Mouse (Mus musculus): Measurements from ENCODE around the gene Rims1. TPM values are rescaled to one million over a fixed set of nuclear protein-coding genes. Genes with fewer than 3 reads are reported as not detected.

Rims1 gene
- 100 to 1,000 TPM; 344 to 382 TPM for total RNA-seq (2021)
- long read RNA-seq, experiment 1, partial matches to known transcripts: 21 of 63 reads
- long read RNA-seq, experiment 1, other reads (novel, unspliced or antisense): 41 of 63 reads
- long read RNA-seq, experiment 2, partial matches to known transcripts: 19 of 64 reads
- long read RNA-seq, experiment 2, other reads (novel, unspliced or antisense): 45 of 64 reads

GRCm38 (mm10) chr1:22805726-22806625, at the start of gene Rims1:
Rims1 (minus strand) TSS chr1:22805994.
- intact Hi-C loops (cut with DNase I): loop anchor here (10.0 kb wide), 2 partner anchors 191 to 339 kb away; no protein-coding TSS in a partner anchor
- DNase-seq (ENCODE audit: low spot score in 2 of 2): peak; percentile 68 to 75

- intact Hi-C loops (cut with DNase I): loop anchor here (10.0 kb wide), 2 partner anchors 192 to 338 kb away; no protein-coding TSS in a partner anchor
- DNase-seq (ENCODE audit: low spot score in 2 of 2): peak; percentile 15 to 25
Measured at GRCm38 (mm10) chr1:22806626-22807096, 867 bp upstream of the Rims1 start.

- intact Hi-C loops (cut with DNase I): loop anchor here (10.0 kb wide), 2 partner anchors 190 to 340 kb away; no protein-coding TSS in a partner anchor
- peak; percentile 11 to 18 for DNase-seq (ENCODE audit: low spot score in 2 of 2)
Measured at GRCm38 (mm10) chr1:22805025-22805725, 619 bp downstream of the Rims1 start.

DNA sequence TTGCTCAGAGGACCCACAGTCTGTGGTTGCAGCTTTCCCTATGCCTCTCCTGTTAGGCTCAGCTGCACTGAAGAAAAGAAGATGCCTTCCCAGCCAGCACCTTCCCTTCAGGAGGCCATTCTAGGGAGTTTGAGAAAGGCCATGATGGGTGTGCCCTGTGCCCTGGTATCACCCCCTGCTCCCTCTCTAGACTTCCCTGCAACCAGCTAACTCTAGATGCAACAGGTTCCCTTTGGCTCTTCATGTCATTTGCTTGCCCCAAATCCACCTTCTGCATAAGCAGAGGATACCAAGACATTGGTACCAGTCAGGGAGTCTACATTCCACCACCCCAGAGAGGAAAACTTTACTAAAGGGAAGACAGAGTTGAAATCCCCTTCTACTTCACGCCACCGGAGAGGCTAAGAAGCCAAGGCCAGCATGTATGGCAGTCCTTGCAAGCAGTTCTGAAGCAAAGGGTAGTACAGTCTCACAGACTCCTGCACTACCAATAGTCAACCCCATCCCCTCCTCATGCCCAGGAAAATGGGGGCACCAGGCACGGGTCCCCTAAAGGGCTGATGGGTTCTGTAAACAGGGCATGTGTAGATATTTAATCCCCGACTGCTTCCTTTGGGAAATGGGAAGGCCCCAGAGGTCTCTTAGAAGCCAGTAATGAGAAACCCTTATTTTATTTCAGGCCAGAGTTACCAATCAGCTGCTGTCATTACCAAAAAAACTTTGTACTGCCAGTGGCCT, 1.5 kb downstream of the Rims1 start:
- no peak for DNase-seq (ENCODE audit: low spot score in 2 of 2)
- intact Hi-C loops (cut with DNase I): loop anchor here (5.0 to 10.0 kb wide), 3 partner anchors 142 to 340 kb away; no protein-coding TSS in a partner anchor

DNA sequence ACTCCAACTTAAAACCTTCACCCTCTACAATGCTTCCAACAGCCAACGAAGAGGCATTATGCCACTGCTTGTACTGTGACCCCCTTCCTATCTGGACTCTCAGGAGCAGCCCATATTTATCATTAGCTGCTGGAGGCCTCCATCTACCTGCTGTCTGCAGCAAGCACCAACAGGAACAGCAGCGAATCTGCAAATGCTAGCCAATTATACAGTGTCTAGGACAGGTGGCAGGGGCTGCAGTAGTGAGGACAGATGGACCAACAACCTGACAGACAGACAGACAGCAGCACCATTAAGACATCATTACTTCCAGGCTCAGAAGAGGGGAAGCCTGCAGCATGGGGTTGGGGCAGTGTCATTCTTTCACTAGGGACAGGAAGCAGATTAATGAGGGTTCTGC, 2.3 kb downstream of the Rims1 start:
- no peak for DNase-seq (ENCODE audit: low spot score in 2 of 2)
- intact Hi-C loops (cut with DNase I): loop anchor here (5.0 to 10.0 kb wide), 3 partner anchors 141 to 341 kb away; no protein-coding TSS in a partner anchor

DNA sequence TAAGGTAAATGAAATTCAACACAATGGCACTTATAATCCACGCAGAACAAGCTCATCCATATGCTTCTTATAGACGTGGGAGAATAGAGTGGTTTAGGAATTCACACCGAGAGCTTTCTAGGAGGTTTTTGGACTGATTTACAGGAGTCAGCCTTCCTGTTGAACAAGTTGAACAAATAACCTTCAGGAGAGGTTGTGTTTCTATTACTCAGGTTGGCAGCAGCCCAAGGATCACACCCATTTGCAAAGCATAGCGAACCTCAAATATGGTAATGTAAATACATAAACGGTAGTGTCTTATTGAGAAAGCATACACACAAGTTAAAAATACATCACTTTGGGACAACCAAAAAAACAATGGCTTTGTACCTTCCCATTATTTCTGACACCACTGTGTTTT, 5.5 kb downstream of the Rims1 start:
- DNase-seq (ENCODE audit: low spot score in 2 of 2): no peak

GRCm38 (mm10) chr1:22797091-22797490, 8.7 kb downstream of the Rims1 start:
- intact Hi-C loops (cut with DNase I): no loop called here

More for the DNA sequence above, 5.5 kb downstream of the Rims1 start:
- intact Hi-C loops (cut with DNase I): loop anchor here (5.0 to 10.0 kb wide), 3 partner anchors 138 to 345 kb away; no protein-coding TSS in a partner anchor

GRCm38 (mm10) chr1:22789391-22789909, 16.3 kb downstream of the Rims1 start:
- intact Hi-C loops (cut with DNase I): no loop called here

More at GRCm38 (mm10) chr1:22797091-22797490, 8.7 kb downstream of the Rims1 start:
- no peak for DNase-seq (ENCODE audit: low spot score in 2 of 2)

GRCm38 (mm10) chr1:22787616-22788015, 18.2 kb downstream of the Rims1 start:
- DNase-seq (ENCODE audit: low spot score in 2 of 2): no peak
- intact Hi-C loops (cut with DNase I): no loop called here

More at GRCm38 (mm10) chr1:22789391-22789909, 16.3 kb downstream of the Rims1 start:
- no peak for DNase-seq (ENCODE audit: low spot score in 2 of 2)

- no peak for DNase-seq (ENCODE audit: low spot score in 2 of 2)
- intact Hi-C loops (cut with DNase I): no loop called here
Measured at GRCm38 (mm10) chr1:22770530-22771254, 35.1 kb downstream of the Rims1 start.

GRCm38 (mm10) chr1:22763376-22763775, 42.4 kb downstream of the Rims1 start:
- peak; percentile 28 to 31 for DNase-seq (ENCODE audit: low spot score in 2 of 2)
- intact Hi-C loops (cut with DNase I): no loop called here

DNA sequence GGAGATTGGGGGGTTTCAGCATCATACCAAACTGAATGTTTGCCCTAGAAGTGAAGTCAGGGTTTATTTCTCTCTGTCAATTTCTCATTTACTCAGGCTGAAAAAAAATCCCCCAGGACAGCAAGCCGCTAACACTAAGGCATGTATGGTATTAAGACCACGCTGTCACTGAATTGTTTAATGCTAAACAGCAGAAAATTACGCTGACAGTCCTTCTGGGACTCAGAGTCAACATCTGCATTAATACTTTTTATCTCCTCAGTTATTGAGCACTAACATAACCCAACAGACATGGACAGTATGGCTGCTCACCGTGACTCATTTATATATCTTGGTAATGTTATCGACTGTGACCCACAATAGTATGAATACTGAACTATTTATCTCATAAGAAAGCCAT, 43.0 kb downstream of the Rims1 start:
- DNase-seq (ENCODE audit: low spot score in 2 of 2): no peak
- intact Hi-C loops (cut with DNase I): no loop called here

DNA sequence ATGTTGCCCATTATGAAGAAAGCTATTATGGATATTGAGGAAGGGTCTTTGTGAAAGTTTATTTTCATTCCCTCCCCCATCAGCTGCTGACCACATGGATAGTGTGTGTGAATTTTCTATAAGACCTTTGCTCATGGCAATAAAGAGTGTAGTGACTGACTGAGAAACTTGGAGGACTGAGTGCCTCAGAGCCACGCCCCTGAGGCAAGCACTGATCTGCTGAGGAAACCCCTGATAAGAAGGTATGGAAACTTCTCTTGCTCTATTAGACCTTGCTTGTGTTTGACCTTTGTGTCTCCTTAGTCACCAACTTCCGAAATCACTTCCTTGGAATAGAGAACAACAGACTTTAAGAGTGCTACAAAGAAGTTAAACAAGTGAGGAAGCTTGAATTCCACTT, 55.3 kb downstream of the Rims1 start:
- intact Hi-C loops (cut with DNase I): no loop called here
- DNase-seq (ENCODE audit: low spot score in 2 of 2): no peak

DNA sequence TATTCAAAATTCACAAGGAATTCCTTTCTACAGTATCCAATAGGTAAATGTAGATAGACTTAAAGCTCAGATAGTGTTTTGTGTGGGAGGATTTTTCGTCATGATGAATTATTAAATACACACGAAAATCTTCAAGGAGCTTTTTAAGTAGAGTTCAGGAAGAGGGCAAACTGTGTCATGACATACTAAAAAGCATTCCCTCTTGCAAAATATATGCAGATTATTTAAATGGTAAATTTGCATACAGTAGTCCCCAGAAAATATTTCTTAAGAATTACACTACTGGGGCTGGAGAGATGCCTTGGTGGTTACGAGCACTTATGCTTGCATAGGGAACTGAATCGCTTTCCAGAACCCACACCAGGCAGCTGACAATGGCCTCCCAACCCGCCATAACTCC, 61.1 kb downstream of the Rims1 start:
- intact Hi-C loops (cut with DNase I): no loop called here

DNA sequence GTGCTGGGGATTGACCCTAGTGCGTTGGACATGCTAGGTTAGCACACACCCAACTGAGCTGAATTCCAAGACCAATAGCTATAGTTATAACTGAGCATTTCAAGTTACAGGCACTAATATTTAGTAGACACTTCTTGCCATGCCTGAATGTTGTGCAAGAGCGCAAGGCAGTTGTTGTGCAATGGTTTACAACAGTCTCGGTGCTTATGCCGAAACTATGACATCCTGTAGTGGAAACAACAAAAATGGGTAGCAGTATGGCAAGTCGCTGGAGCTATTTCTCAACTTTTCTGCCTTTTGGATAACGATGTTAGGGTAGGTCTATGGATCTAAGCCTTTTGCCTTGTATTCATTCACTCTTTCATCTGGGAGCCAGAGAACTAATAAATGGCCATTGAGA, 68.3 kb downstream of the Rims1 start:
- no peak for DNase-seq (ENCODE audit: low spot score in 2 of 2)
- intact Hi-C loops (cut with DNase I): no loop called here

More for the DNA sequence above, 61.1 kb downstream of the Rims1 start:
- no peak for DNase-seq (ENCODE audit: low spot score in 2 of 2)

DNA sequence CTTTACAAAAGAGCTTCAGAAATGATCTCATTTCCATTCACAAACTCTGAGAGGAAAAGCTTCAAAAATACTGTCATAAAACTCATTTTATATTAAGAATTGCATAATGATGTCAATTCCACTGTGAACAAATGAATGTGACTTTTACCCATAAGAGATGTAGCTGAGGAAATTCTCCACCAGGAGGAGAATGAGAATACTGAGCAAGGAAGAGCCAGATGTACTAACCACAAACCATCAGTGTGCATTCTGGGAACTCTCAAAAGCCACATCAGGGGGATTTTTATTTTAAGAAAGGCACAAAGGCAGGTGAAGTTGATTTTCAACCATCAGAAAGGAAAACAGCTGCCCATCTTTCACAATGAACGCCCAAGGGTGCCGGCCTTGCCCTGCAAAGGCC, 71.4 kb downstream of the Rims1 start:
- intact Hi-C loops (cut with DNase I): no loop called here
- DNase-seq (ENCODE audit: low spot score in 2 of 2): no peak

GRCm38 (mm10) chr1:22733281-22733680, 72.5 kb downstream of the Rims1 start:
- DNase-seq (ENCODE audit: low spot score in 2 of 2): no peak
- intact Hi-C loops (cut with DNase I): no loop called here

- peak in 1 of 2 experiments; percentile 18 for DNase-seq (ENCODE audit: low spot score in 2 of 2)
- intact Hi-C loops (cut with DNase I): no loop called here
Measured at GRCm38 (mm10) chr1:22728207-22728606, 77.6 kb downstream of the Rims1 start.
